Mouse (Mus musculus): ENCODE data around the gene Atad2b. TPM values are rescaled to one million over a fixed set of nuclear protein-coding genes. Genes with fewer than 3 reads are reported as not detected.
"Not testable (repeated sequence)": the region's sequence is repeated elsewhere in the genome, so short reads cannot be mapped to it uniquely, and the experiment has no call there.

The Atad2b gene
- polyA plus RNA-seq, 1 experiment: 4.0 TPM

DNA sequence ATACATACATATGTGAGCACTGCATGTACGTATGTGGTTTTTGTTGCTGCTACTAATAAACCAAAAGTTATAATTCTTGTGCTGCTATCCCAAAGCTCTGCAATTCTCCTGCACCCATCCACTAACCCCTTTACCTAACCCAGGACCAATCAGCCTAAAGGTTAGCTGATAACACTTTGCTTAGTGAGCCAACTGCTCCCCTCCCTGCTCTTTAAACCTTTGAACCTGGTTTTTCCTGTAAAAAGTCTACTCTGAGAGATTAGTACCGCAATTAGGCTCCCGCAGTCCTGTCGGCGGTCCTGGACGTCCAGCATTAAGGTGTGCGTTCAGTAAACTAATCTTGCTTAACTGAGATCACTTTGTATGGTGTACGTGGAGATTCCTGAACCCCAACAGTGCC is 41.5 kb upstream of the Atad2b start:
- Histone ChIP-seq H3K36me3 (ENCODE audit: control insufficient read depth, insufficient read depth, low read length) (no peaks in the 10 kb centered on the region), H3K27ac (ENCODE audit: control insufficient read depth, insufficient read depth, low read depth, low read length) (no peak overlapping the region), H3K4me1 (ENCODE audit: control insufficient read depth, insufficient read depth, low read length) (peaks cover 9% of the 10 kb centered on the region), H3K4me3 (ENCODE audit: control insufficient read depth, low read depth, low read length) (no peak overlapping the region), H3K27me3 (ENCODE audit: control insufficient read depth, insufficient read depth, low read length) (no peaks in the 10 kb centered on the region)
- TF ChIP-seq POLR2A (IDR thresholded peaks at IDR 0.05; ENCODE audit: control insufficient read depth, low read depth, low read length): no peak
- TF ChIP-seq CTCF (IDR thresholded peaks at IDR 0.05; ENCODE audit: control insufficient read depth, insufficient read depth, insufficient replicate concordance, low read depth, low read length): no peak

DNA sequence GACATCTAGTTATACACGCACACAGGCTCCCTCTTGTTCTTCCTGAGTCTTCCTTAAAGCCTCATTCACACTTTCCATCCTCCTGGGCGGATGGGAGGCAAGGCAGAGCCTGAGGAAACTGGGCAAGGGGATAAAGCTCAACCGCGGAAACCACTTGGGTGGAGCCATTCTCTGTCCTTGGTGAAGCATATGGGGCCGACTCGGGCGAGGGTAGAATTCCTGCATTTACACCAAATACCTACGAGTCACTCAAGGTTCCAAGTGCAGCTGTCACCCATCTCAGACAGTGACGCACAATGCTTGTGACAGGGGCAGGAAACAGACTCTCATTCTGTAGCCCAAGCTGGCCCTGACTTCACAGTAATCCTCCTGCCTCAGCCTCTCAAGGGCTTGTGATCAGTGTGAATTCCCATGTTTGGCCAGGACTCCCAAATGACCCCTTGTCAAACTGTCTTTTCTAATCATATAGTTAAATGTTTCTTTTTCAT is 38.8 kb upstream of the Atad2b start:
- no peak overlapping the region for H3K4me3 ChIP-seq (ENCODE audit: control insufficient read depth, low read depth, low read length)
- H3K27ac ChIP-seq (ENCODE audit: control insufficient read depth, insufficient read depth, low read depth, low read length): no peak overlapping the region
- H3K27me3 ChIP-seq (ENCODE audit: control insufficient read depth, insufficient read depth, low read length): no peaks in the 10 kb centered on the region
- peaks cover 9% of the 10 kb centered on the region for H3K4me1 ChIP-seq (ENCODE audit: control insufficient read depth, insufficient read depth, low read length)
- H3K36me3 ChIP-seq (ENCODE audit: control insufficient read depth, insufficient read depth, low read length): peaks cover 2% of the 10 kb centered on the region; the same call in 1 of the 2 replicates
- no peak for TF ChIP-seq POLR2A (IDR thresholded peaks at IDR 0.05; ENCODE audit: control insufficient read depth, low read depth, low read length)
- TF ChIP-seq CTCF (IDR thresholded peaks at IDR 0.05; ENCODE audit: control insufficient read depth, insufficient read depth, insufficient replicate concordance, low read depth, low read length): no peak

DNA sequence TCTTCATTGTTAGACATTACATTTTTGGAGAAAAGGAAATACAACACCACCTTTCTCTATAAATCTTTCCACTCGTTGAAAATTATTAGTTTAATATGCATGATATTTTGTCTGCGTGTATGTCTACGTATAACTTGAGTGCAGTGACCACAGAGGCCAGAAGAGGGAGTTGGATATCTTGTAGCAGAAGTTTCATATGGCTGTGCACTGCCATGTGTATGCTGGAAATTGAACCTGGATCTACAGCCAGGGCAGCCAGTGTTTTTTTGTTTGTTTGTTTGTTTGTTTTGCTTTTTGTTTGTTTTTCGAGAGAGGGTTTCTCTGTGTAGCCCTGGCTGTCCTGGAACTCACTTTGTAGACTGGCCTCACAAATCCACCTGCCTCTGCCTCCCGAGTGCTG is 38.1 kb upstream of the Atad2b start:
- Histone ChIP-seq H3K36me3 (ENCODE audit: control insufficient read depth, insufficient read depth, low read length) (peaks cover 2% of the 10 kb centered on the region; the same call in 1 of the 2 replicates), H3K4me3 (ENCODE audit: control insufficient read depth, low read depth, low read length) (no peak overlapping the region), H3K27ac (ENCODE audit: control insufficient read depth, insufficient read depth, low read depth, low read length) (no peak overlapping the region), H3K27me3 (ENCODE audit: control insufficient read depth, insufficient read depth, low read length) (no peaks in the 10 kb centered on the region), H3K4me1 (ENCODE audit: control insufficient read depth, insufficient read depth, low read length) (peaks cover 4% of the 10 kb centered on the region)
- no peak for TF ChIP-seq POLR2A (IDR thresholded peaks at IDR 0.05; ENCODE audit: control insufficient read depth, low read depth, low read length)
- no peak for TF ChIP-seq CTCF (IDR thresholded peaks at IDR 0.05; ENCODE audit: control insufficient read depth, insufficient read depth, insufficient replicate concordance, low read depth, low read length)

DNA sequence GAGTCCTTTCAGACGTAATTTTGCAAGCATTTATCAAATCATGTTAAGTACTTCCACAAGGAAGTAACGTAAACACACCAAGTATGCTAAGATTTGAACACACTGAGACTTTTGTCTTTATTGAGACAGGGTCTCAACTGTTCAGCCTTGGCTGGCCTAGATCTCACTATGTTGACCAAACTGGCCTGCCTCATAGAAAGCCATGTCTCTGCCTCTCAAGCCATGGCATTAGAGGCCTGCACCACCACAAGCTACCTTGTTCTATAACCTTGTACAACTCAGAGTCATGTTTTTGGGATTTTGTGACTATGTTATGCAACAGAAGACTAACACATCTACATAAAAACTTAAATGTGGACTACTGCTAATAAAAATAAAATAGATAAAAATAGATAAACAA is 35.1 kb upstream of the Atad2b start:
- no peak overlapping the region for H3K27ac ChIP-seq (ENCODE audit: control insufficient read depth, insufficient read depth, low read depth, low read length)
- H3K4me1 ChIP-seq (ENCODE audit: control insufficient read depth, insufficient read depth, low read length): no peaks in the 10 kb centered on the region
- no peak overlapping the region for H3K4me3 ChIP-seq (ENCODE audit: control insufficient read depth, low read depth, low read length)
- no peaks in the 10 kb centered on the region for H3K27me3 ChIP-seq (ENCODE audit: control insufficient read depth, insufficient read depth, low read length)
- TF ChIP-seq CTCF (IDR thresholded peaks at IDR 0.05; ENCODE audit: control insufficient read depth, insufficient read depth, insufficient replicate concordance, low read depth, low read length) (no peak), POLR2A (IDR thresholded peaks at IDR 0.05; ENCODE audit: control insufficient read depth, low read depth, low read length) (no peak)
- H3K36me3 ChIP-seq (ENCODE audit: control insufficient read depth, insufficient read depth, low read length): peaks cover 2% of the 10 kb centered on the region; the same call in 1 of the 2 replicates

DNA sequence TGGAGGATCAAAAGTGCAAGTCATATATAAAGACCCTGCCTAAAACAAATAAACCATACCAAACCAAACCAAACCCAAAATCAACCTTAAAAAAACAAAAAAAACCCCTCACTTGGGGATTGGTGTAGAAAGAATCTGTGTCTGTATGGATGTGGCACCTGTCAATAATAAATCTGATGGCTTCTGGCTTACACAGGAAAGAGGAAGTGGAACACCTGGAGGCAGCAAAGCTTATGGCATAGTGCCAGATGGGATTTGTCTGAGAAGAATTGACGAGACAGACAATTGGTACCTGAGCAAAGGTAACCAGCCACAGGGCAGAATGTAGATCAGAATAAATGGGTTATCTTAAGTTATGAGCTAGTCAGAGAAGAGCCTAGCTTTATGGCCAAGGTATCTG is 32.1 kb upstream of the Atad2b start:
- no peaks in the 10 kb centered on the region for H3K4me1 ChIP-seq (ENCODE audit: control insufficient read depth, insufficient read depth, low read length)
- no peak overlapping the region for H3K27ac ChIP-seq (ENCODE audit: control insufficient read depth, insufficient read depth, low read depth, low read length)
- TF ChIP-seq CTCF (IDR thresholded peaks at IDR 0.05; ENCODE audit: control insufficient read depth, insufficient read depth, insufficient replicate concordance, low read depth, low read length) (no peak), POLR2A (IDR thresholded peaks at IDR 0.05; ENCODE audit: control insufficient read depth, low read depth, low read length) (no peak)

DNA sequence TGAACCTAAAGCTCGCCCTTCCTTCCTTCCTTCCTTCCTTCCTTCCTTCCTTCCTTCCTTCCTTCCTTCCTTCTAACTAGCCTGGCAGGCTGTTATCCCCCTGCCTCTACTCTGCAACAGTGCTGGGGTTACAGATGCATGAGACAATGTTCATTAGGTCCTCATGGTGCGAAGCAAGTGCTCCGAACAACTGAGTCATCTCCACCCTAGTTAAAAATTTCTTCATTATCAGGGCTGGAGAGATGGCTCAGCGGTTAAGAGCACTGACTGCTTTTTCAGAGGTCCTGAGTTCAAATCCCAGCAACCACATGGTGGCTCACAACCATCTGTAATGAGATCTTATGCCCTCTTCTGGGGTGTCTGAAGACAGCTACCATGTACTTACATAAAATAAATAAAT is 30.6 kb upstream of the Atad2b start:
- not testable (repeated sequence) for H3K27ac ChIP-seq (ENCODE audit: control insufficient read depth, insufficient read depth, low read depth, low read length); H3K4me1 ChIP-seq (ENCODE audit: control insufficient read depth, insufficient read depth, low read length); H3K36me3 ChIP-seq (ENCODE audit: control insufficient read depth, insufficient read depth, low read length); H3K4me3 ChIP-seq (ENCODE audit: control insufficient read depth, low read depth, low read length); H3K27me3 ChIP-seq (ENCODE audit: control insufficient read depth, insufficient read depth, low read length)

More for the DNA sequence above, 32.1 kb upstream of the Atad2b start:
- no peak overlapping the region for H3K4me3 ChIP-seq (ENCODE audit: control insufficient read depth, low read depth, low read length)
- no peaks in the 10 kb centered on the region for H3K27me3 ChIP-seq (ENCODE audit: control insufficient read depth, insufficient read depth, low read length)
- peaks cover 2% of the 10 kb centered on the region; the same call in 1 of the 2 replicates for H3K36me3 ChIP-seq (ENCODE audit: control insufficient read depth, insufficient read depth, low read length)

DNA sequence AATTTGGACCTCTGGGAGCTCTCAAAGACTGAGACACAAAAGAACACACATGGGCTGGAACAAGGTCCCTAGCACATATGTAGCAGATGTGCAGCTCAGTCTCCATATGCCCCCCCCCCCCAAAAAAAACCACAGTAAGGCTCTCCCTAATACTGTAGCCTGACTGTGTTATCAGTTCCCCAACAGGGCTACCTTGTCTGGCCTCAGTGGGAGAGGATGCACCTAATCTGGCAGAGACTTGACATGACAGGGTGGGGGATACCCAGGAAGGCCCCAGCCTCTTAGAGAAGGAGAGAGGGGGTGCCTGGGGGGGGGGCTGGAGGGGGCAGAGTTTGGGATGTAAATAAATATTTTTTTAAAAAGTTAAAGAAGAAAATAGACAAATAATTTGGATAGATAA is 28.4 kb upstream of the Atad2b start:
- Histone ChIP-seq H3K4me1 (ENCODE audit: control insufficient read depth, insufficient read depth, low read length) (no peaks in the 10 kb centered on the region), H3K27me3 (ENCODE audit: control insufficient read depth, insufficient read depth, low read length) (no peaks in the 10 kb centered on the region), H3K4me3 (ENCODE audit: control insufficient read depth, low read depth, low read length) (no peak overlapping the region), H3K36me3 (ENCODE audit: control insufficient read depth, insufficient read depth, low read length) (no peaks in the 10 kb centered on the region; the same call in 1 of the 2 replicates), H3K27ac (ENCODE audit: control insufficient read depth, insufficient read depth, low read depth, low read length) (no peak overlapping the region)
- TF ChIP-seq CTCF (IDR thresholded peaks at IDR 0.05; ENCODE audit: control insufficient read depth, insufficient read depth, insufficient replicate concordance, low read depth, low read length) (no peak), POLR2A (IDR thresholded peaks at IDR 0.05; ENCODE audit: control insufficient read depth, low read depth, low read length) (no peak)

DNA sequence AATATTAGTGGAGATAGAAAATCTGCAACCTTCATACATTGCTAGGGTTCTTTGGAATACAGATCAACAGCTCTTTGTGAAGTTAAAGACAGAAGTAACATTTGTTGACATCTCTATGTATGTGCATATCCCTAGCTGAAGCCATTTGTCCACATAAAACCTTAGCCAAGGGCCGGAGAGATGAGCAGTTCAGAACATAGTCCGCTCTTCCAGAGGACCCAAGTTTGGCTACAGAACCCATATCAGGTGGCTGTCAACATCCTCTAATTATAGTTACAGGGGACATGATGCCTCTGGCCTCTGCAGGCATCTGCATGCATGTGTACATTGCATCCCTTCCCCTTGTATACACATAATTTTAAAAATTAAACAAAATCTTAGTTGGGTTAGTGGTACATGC is 27.9 kb upstream of the Atad2b start:
- Histone ChIP-seq H3K27ac (ENCODE audit: control insufficient read depth, insufficient read depth, low read depth, low read length) (no peak overlapping the region), H3K36me3 (ENCODE audit: control insufficient read depth, insufficient read depth, low read length) (no peaks in the 10 kb centered on the region; the same call in 1 of the 2 replicates), H3K27me3 (ENCODE audit: control insufficient read depth, insufficient read depth, low read length) (no peaks in the 10 kb centered on the region), H3K4me1 (ENCODE audit: control insufficient read depth, insufficient read depth, low read length) (no peaks in the 10 kb centered on the region), H3K4me3 (ENCODE audit: control insufficient read depth, low read depth, low read length) (no peak overlapping the region)
- TF ChIP-seq CTCF (IDR thresholded peaks at IDR 0.05; ENCODE audit: control insufficient read depth, insufficient read depth, insufficient replicate concordance, low read depth, low read length) (no peak), POLR2A (IDR thresholded peaks at IDR 0.05; ENCODE audit: control insufficient read depth, low read depth, low read length) (no peak)
